Mouse (Mus musculus) ES-CJ7 (cell line): ENCODE results near the gene Pxmp4.

Experiments
- DNase-seq: peaks from one replicate; pipeline ENCODE4 v3.0.0; 2011; ENCODE audit warnings: low read depth, low spot score

The Pxmp4 gene

GRCm38 (mm10) chr2:154603638-154604153 lies at the start of gene Pxmp4:
Pxmp4 (minus strand) TSS chr2:154603708.
- peak; percentile 99 for DNase-seq

- no peak for DNase-seq
Observed at GRCm38 (mm10) chr2:154651363-154651762, 47.9 kb upstream of the Pxmp4 start, which contains the start of gene Chmp4b. Chmp4b (plus strand) TSS chr2:154651705.

- no peak for DNase-seq
Observed at GRCm38 (mm10) chr2:154650404-154650803, 46.9 kb upstream of the Pxmp4 start.

- DNase-seq = peak; percentile 74
Observed at GRCm38 (mm10) chr2:154648086-154648485, 44.6 kb upstream of the Pxmp4 start.

- peak; percentile 72 for DNase-seq
Observed at GRCm38 (mm10) chr2:154646634-154647033, 43.1 kb upstream of the Pxmp4 start.

- DNase-seq = no peak
Observed at GRCm38 (mm10) chr2:154642712-154643385, 39.3 kb upstream of the Pxmp4 start.

GRCm38 (mm10) chr2:154642005-154642459 lies 38.5 kb upstream of the Pxmp4 start:
- DNase-seq = no peak

- DNase-seq = no peak
Observed at GRCm38 (mm10) chr2:154641176-154641575, 37.7 kb upstream of the Pxmp4 start.

- no peak for DNase-seq
Observed at GRCm38 (mm10) chr2:154639115-154639514, 35.6 kb upstream of the Pxmp4 start.

- peak; percentile 48 for DNase-seq
Observed at GRCm38 (mm10) chr2:154638521-154638920, 35.0 kb upstream of the Pxmp4 start.

- DNase-seq = no peak
Observed at GRCm38 (mm10) chr2:154635826-154636225, 32.3 kb upstream of the Pxmp4 start.

- DNase-seq = no peak
Observed at GRCm38 (mm10) chr2:154633876-154634644, 30.6 kb upstream of the Pxmp4 start.

- DNase-seq = no peak
Observed at GRCm38 (mm10) chr2:154633039-154633742, 29.7 kb upstream of the Pxmp4 start.

- no peak for DNase-seq
Observed at GRCm38 (mm10) chr2:154632203-154632780, 28.8 kb upstream of the Pxmp4 start.

- no peak for DNase-seq
Observed at GRCm38 (mm10) chr2:154630531-154630930, 27.0 kb upstream of the Pxmp4 start.

GRCm38 (mm10) chr2:154624137-154624536 lies 20.6 kb upstream of the Pxmp4 start:
- no peak for DNase-seq

GRCm38 (mm10) chr2:154621684-154622083 lies 18.2 kb upstream of the Pxmp4 start:
- DNase-seq = no peak

- no peak for DNase-seq
Observed at GRCm38 (mm10) chr2:154617061-154617460, 13.6 kb upstream of the Pxmp4 start.

GRCm38 (mm10) chr2:154615674-154616073 lies 12.2 kb upstream of the Pxmp4 start:
- no peak for DNase-seq

- DNase-seq = no peak
Observed at GRCm38 (mm10) chr2:154614841-154615576, 11.5 kb upstream of the Pxmp4 start.
